Mouse (Mus musculus) NIH3T3 (cell line): ENCODE measurements at regions not wholly inside any gene's neighbourhood (a gene's known extent, or its start where the extent isn't known, plus 50 kb on each side); places are given as distances from the start of the nearest gene placed in this dataset.

Source experiments
- DNase-seq: peaks from one replicate; pipeline ENCODE4 v3.0.0-alpha.2; 2012; ENCODE audit warnings: low read depth

DNA sequence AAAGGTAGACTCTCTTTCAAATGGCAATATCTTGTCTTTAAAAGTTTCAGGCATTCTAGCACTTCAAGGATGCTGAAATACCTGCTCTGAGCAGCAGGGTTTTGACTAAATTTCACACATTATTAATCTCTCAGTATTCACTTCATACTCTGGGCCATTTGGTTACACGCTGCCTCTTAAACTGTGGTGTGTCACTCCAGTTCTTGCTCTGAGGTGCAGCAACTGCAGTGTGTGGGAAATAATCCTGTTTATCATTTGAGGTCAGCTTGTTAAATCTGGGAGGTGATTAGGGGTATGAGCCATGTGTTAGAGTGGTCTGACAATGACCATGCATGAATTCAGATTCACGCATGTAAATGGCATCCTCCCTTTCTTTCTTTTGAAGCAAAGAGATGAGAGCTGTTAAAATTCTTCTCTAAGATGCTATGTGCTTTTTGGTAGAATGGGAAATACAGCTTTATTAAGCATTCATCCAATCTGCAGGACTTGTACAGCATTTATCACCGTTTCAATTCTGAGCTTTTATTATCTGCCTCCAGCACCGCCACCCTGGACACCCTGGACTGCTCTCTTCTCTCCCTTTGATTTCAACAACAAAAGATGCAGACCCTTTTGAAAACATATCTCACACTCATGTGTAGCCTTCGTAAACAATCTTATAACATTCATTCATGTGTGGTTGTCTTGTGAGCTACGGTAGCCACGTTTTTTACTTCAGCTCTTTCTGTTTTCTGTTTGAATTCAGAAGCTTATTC, 362.4 kb upstream of the Gm38303 start:
- DNase-seq: no peak

DNA sequence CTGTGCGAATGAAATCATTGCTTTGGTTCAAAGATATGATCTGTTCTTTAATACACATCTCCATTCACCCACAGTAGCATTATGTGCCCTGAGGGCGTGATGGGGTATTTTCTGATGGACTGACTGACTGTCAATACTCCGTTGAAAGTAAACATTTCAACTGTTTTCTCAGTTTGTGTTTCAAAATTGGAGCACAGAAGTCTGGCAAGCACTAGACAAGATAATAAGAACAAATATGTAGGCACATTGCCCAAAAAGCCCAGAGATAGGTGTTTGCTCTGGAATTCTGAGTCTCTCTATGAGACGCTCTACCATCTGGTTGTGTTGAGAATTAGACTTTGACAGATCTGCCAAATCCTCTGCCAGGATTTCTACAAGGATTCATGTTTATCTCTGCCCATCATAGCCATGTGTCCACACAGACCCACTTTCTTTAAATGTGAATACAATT, 350.0 kb upstream of the Gm38303 start:
- no peak for DNase-seq

DNA sequence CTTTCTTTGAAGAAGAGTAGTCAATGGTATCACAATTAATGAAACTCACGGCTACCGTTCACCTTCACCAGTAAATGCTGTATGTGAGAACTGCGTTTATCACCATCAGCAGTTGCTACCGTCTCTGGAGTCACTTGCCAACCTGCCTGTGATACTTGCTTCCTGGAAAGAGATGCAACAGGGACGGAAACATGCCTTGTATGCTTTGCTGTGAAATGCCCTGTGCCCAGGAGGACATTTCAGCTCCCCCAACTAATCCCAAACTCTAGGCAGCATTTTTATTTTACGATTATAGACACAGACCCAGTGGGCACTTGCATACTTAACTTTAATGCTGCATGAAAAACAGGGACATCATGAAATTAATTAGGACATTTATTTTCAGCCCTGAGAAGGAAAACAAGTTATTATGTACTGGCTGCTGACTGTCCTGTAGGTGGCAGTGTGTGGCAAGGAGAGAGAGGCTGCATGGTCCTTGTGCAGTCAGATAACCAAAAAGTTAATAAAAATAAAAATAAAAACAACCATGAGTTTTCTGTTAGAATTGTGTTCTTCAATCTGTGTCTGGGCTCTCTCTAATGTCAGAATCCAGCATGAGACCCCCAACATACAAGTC, 349.5 kb upstream of the Gm38303 start:
- DNase-seq: peak; percentile 65

DNA sequence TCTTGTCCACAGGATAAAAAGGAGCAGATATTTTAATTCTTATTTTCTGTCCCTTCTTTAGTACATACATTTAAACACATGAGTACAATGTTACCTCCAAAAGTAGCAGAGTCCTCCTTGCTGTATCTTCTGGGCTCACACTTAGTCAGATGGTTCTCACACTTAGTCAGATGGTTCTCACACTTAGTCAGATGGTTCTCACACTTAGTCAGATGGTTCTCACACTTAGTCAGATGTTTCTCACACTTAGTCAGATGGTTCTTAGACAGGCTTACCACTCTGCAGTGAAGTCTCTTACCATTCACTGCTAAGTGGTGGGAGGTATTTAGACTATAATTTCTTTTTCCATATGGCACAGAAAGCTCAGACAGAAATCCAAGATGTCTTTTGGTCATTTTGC, 346.5 kb upstream of the Gm38303 start:
- DNase-seq: no peak

DNA sequence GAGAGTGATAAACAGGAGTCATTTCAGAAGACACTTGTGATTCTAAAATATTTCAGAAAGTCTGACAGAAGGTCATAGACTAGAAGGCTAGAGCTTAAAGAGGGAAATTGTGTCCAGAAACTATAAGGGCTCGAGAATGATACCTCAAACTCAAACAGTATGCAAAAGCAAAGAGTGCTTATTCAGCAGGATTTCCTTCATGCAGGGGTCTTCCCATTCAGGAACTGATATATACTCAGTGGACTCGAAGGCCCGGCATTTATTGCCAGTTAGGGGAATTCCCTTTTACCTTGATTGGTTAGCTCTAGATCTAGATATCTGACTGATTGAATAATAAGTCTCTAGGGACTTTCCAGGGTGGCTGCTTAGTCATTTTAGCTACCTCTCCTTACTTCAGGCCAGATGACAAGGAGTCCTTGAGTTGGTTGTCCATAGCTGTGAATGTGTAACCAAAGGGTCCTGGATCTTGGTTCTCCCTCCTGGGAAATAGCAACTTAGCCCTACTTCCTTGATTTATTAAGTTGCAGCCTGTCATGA, 312.6 kb upstream of the Gm38303 start:
- no peak for DNase-seq
